Mouse (Mus musculus) induced T-regulatory cell, adult 2 months (primary cell): ENCODE data around the gene Disc1.

Experiments
- DNase-seq: peaks from one replicate; pipeline ENCODE4 v3.0.0-alpha.2; 2012; ENCODE audit warnings: low read depth

Gene Disc1

DNA sequence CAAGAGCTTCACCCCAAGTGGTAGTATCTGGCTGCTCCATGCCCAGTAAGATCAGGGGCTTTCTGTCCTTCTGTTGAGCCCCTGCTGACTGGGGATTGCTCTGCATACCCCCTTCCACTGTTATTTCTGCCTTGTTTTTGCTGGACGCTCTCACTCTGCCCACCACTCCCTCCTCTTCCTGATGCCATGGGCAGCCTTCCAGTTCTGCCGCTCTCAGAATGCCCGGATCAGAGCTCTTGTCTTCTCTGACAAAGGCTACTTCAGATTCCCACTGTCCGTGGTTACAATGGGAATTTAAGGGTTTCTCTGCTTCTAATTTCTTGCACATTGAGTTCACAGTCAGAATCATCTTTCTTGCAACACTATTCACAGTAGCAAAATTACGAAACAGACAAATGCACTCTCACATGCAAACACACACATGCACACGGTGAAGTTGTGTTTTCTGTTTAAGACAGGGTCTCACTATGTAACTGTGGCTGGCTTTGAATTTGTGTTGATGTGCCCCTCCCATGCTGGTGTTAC, 214.2 kb downstream of the Disc1 start:
- DNase-seq = no peak

GRCm38 (mm10) chr8:125270292-125270691, 216.3 kb downstream of the Disc1 start:
- DNase-seq = no peak

- no peak for DNase-seq
Observed at GRCm38 (mm10) chr8:125271357-125271756, 217.4 kb downstream of the Disc1 start.

DNA sequence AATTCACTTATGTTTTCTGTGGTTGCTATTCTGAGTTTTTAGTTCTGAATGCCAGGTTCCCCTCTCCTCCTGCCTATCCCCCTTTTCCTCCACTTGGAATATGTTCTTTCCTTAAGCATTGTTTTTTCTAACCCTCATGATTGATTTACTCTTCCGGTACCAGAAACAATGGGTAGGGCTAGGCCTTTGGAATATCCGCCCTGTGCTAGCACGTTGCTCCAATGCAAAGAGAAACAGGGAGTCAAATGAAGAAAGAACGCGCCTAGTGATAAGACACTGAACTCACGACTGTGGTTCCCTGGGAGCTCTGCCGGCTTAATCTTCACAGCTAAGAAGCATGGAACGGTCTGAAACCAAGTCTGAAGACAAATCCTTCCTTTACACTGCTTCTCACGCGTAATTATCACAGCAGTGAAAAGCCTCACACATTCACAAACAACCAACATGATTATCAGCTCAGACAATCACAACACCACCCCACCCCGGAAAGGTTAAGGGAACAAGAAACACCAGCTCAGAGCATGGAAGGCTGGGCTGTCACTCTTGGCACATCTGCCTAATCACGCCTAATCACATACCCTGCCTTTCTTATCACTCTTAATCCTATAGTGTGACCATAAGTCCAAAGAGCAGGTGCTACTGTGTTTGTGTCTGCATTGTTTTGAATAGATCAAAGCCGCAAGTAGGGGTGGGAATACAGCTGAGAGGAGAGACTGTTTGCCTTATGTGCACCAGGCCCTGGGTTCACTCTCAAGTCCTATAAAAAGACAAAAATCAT, 218.3 kb downstream of the Disc1 start:
- DNase-seq = no peak

GRCm38 (mm10) chr8:125277071-125277682, 223.2 kb downstream of the Disc1 start:
- DNase-seq = no peak

- DNase-seq = no peak
Observed at GRCm38 (mm10) chr8:125279156-125279555, 225.2 kb downstream of the Disc1 start.

DNA sequence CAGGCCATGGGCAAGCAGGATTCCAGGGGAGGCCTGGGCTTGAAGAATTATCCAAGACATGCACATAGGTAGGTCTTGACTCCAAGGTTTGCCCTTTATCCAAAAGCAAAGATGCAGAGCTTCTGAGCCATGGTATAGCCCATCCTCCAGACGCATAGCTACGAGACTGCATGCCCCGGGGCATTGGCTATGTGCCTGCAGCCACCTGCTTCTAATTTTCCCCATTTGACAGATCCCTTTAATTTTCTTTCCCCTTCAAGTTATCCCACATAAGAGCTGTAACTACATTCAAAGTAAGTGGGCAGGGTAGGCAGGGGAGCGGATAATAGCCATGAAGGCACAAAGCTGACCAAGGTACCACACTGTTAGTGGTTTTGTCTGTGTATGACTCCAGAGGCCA, 225.9 kb downstream of the Disc1 start:
- no peak for DNase-seq

GRCm38 (mm10) chr8:125282531-125282930, 228.5 kb downstream of the Disc1 start:
- DNase-seq = no peak

GRCm38 (mm10) chr8:125283542-125283941, 229.5 kb downstream of the Disc1 start:
- no peak for DNase-seq

GRCm38 (mm10) chr8:125284875-125285274, 230.9 kb downstream of the Disc1 start:
- no peak for DNase-seq

GRCm38 (mm10) chr8:125285391-125285790, 231.4 kb downstream of the Disc1 start:
- no peak for DNase-seq

GRCm38 (mm10) chr8:125285966-125286681, 232.1 kb downstream of the Disc1 start:
- no peak for DNase-seq

DNA sequence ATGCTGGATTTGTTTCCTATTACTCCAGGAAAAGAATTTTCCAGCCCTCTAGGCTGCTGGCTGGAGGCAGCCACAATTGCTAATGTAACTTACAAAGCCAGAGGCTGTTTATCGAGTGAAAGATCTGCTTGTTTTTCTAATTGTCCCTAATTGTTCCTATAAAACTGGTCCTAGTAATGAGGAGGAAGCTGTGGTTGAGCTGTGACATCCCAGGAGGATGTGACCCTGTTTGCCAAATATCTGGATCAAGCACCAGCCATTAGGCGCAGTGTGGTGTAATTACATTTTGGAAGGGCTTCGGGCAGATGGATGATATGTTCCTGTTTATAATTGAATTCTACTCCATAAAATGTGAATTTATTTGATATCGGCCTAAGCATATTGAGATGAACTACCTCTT, 233.3 kb downstream of the Disc1 start:
- DNase-seq = no peak

- DNase-seq = no peak
Observed at GRCm38 (mm10) chr8:125287841-125288341, 233.9 kb downstream of the Disc1 start.

DNA sequence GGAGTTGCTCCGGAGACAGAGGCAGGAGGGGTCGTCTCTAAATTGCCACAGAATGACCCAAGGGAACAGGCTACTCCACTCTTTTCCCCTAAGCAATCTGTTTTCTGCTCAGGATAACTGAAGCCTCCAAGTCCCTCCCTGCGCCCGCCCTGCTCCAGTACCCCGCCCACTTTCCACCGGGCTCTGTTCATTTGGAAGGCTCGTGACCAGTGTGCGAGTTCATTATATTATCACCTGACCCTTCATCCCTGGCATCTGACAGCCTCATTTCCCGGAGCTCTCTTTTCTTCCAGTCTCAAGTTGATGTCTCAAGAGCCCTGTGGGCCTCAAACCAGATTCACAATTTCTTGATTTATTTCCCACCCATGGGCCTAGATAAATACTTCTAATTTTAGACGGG, 237.5 kb downstream of the Disc1 start:
- DNase-seq = no peak

DNA sequence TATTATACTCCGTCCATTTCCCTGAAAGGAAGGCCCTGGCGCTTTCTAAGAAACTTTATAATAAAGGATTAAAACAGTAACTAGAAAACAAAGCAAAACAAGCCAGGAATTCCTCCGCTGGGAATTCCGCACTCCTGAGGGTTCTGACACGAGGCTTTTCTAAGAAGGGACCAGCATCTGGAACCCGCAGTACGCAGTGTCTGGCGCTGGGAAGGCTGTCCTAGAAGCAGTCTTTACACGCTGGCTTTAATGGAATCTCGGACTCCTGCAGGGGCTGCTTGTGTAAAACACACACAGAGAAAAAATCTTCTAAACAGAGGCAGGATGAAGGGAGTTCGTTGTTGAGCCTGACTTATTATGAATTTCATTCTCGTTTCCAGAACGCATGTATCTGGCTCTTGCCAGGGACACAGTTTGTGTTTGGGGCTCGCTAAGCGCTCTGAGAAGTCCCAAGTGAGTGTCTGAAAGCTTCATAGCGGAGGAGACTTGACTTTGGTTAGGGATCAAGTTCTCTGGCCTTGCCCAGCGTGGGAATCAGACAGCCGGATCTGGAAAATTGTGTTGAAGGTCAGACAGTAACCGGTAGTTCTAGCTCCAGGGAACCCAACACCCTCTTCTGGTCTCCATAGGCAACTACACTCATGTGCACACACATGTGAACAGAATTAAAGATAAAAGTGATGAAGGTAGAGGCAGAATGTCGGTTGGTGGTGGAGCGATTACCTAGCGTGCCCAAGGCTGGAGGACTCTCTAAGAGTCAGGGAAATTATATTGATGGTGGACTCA, 238.1 kb downstream of the Disc1 start:
- DNase-seq = no peak

GRCm38 (mm10) chr8:125292933-125293591, 239.1 kb downstream of the Disc1 start:
- DNase-seq = no peak

GRCm38 (mm10) chr8:125299248-125299647, 245.3 kb downstream of the Disc1 start:
- DNase-seq = no peak

DNA sequence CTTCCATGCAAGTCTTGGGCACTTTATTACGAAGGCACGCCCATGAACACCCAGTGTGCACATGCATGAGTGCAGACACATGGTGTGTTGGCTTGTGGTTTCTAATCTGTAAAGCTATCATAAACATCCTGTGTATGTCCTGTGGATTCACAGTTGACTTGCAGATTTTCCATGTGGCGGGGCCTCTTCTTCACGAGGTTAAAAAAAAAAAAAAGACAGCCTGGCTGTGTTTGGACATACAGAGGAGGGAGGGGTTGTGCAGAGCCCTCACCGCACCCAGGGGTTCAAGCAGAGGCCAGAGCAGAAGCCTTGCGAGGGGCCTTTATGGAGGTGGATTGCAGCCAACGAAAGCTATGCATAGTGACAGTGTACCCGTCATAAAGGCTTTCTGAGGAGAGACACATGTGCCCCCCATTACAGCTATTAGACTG, 248.0 kb downstream of the Disc1 start:
- DNase-seq = no peak

- no peak for DNase-seq
Observed at GRCm38 (mm10) chr8:125306665-125307064, 252.7 kb downstream of the Disc1 start.

- DNase-seq = no peak
Observed at GRCm38 (mm10) chr8:125309985-125310384, 256.0 kb downstream of the Disc1 start.
